Mouse (Mus musculus): Measurements from ENCODE around the gene Tbxas1. TPM values are rescaled to one million over a fixed set of nuclear protein-coding genes. Genes with fewer than 3 reads are reported as not detected.
A peak's percentile ranks its signal among the peaks of the same experiment; 100 is the strongest.

Gene Tbxas1
- polyA plus RNA-seq, 1 experiment from 2014 or later, result 5.5 TPM

GRCm38 (mm10) chr6:39058389-39058788, 183.2 kb downstream of the Tbxas1 start:
- ATAC-seq, result no peak
- Histone ChIP-seq H3K4me1 (ENCODE audit: insufficient read depth, low read depth, low read length) (peaks cover 15% of the 10 kb centered on the region; the same call in 1 of the 2 replicates), H3K4me2 (replicated peaks; ENCODE audit: low read depth, low read length) (no peak overlapping the region), H3K9ac (replicated peaks; ENCODE audit: low read depth) (no peak overlapping the region), H3K36me3 (ENCODE audit: insufficient read depth, low read length) (no peaks in the 10 kb centered on the region), H3K27ac (ENCODE audit: low read length) (no peak overlapping the region), H3K27me3 (replicated peaks; ENCODE audit: insufficient read depth, low read length) (no peaks in the 10 kb centered on the region), H3K9me3 (ENCODE audit: low read length) (no peaks in the 10 kb centered on the region), H3K4me3 (ENCODE audit: low read depth, low read length) (no peak overlapping the region)
- TF ChIP-seq EP300 (IDR thresholded peaks at IDR 0.05), result no peak
- peak; percentile 57 for TF ChIP-seq CTCF (IDR thresholded peaks at IDR 0.05)
- WGBS, result 48% methylated on average over 3 of the region's 3 CpGs
- no peak for DNase-seq (ENCODE audit: low spot score)

- Histone ChIP-seq H3K9me3 (ENCODE audit: low read length) (no peaks in the 10 kb centered on the region), H3K27ac (ENCODE audit: low read length) (0 out of 2 replicates have a peak overlapping the region, but pooled peaks have one; percentile 43), H3K4me1 (ENCODE audit: insufficient read depth, low read depth, low read length) (peaks cover 15% of the 10 kb centered on the region; the same call in 1 of the 2 replicates), H3K4me3 (ENCODE audit: low read depth, low read length) (no peak overlapping the region), H3K27me3 (replicated peaks; ENCODE audit: insufficient read depth, low read length) (no peaks in the 10 kb centered on the region), H3K36me3 (ENCODE audit: insufficient read depth, low read length) (no peaks in the 10 kb centered on the region), H3K4me2 (replicated peaks; ENCODE audit: low read depth, low read length) (no peak overlapping the region), H3K9ac (replicated peaks; ENCODE audit: low read depth) (no peak overlapping the region)
- peak; percentile 29 for DNase-seq (ENCODE audit: low spot score)
- ATAC-seq, result peak; percentile 35; the same call in 1 of the 2 replicates
- 12% methylated on average over 3 of the region's 3 CpGs for WGBS
- TF ChIP-seq EP300 (IDR thresholded peaks at IDR 0.05) (no peak), CTCF (IDR thresholded peaks at IDR 0.05) (no peak)
These were observed 183.7 kb downstream of the Tbxas1 start for GRCm38 (mm10) chr6:39058936-39059335.

GRCm38 (mm10) chr6:39059547-39060497, 184.6 kb downstream of the Tbxas1 start:
- Histone ChIP-seq H3K9ac (replicated peaks; ENCODE audit: low read depth) (no peak overlapping the region), H3K27ac (ENCODE audit: low read length) (peak overlapping the region; percentile 74), H3K4me3 (ENCODE audit: low read depth, low read length) (no peak overlapping the region), H3K4me2 (replicated peaks; ENCODE audit: low read depth, low read length) (no peak overlapping the region), H3K4me1 (ENCODE audit: insufficient read depth, low read depth, low read length) (peaks cover 15% of the 10 kb centered on the region; the same call in 1 of the 2 replicates), H3K27me3 (replicated peaks; ENCODE audit: insufficient read depth, low read length) (no peaks in the 10 kb centered on the region), H3K9me3 (ENCODE audit: low read length) (no peaks in the 10 kb centered on the region), H3K36me3 (ENCODE audit: insufficient read depth, low read length) (no peaks in the 10 kb centered on the region)
- TF ChIP-seq EP300 (IDR thresholded peaks at IDR 0.05) (peak; percentile 94), CTCF (IDR thresholded peaks at IDR 0.05) (peak; percentile 28; the same call in 1 of the 2 replicates)
- ATAC-seq (peak; percentile 89), DNase-seq (ENCODE audit: low spot score) (peak; percentile 76)
- WGBS, result 14% methylated on average over 12 of the region's 12 CpGs

GRCm38 (mm10) chr6:39061180-39061579, 186.0 kb downstream of the Tbxas1 start:
- no peak overlapping the region for H3K4me3 ChIP-seq (ENCODE audit: low read depth, low read length)
- no peak for ATAC-seq
- no peak overlapping the region for H3K4me2 ChIP-seq (replicated peaks; ENCODE audit: low read depth, low read length)
- no peaks in the 10 kb centered on the region for H3K36me3 ChIP-seq (ENCODE audit: insufficient read depth, low read length)
- H3K4me1 ChIP-seq (ENCODE audit: insufficient read depth, low read depth, low read length), result peaks cover 15% of the 10 kb centered on the region; the same call in 1 of the 2 replicates
- H3K9me3 ChIP-seq (ENCODE audit: low read length), result no peaks in the 10 kb centered on the region
- 53% methylated on average over 4 of the region's 4 CpGs for WGBS
- no peak for TF ChIP-seq EP300 (IDR thresholded peaks at IDR 0.05)
- TF ChIP-seq CTCF (IDR thresholded peaks at IDR 0.05), result no peak
- DNase-seq (ENCODE audit: low spot score), result no peak
- H3K9ac ChIP-seq (replicated peaks; ENCODE audit: low read depth), result no peak overlapping the region
- H3K27me3 ChIP-seq (replicated peaks; ENCODE audit: insufficient read depth, low read length), result no peaks in the 10 kb centered on the region
- 0 out of 2 replicates have a peak overlapping the region, but pooled peaks have one; percentile 74 for H3K27ac ChIP-seq (ENCODE audit: low read length)

- Histone ChIP-seq H3K4me1 (ENCODE audit: insufficient read depth, low read depth, low read length) (peaks cover 15% of the 10 kb centered on the region; the same call in 1 of the 2 replicates), H3K4me2 (replicated peaks; ENCODE audit: low read depth, low read length) (no peak overlapping the region), H3K9ac (replicated peaks; ENCODE audit: low read depth) (no peak overlapping the region), H3K27me3 (replicated peaks; ENCODE audit: insufficient read depth, low read length) (no peaks in the 10 kb centered on the region), H3K27ac (ENCODE audit: low read length) (no peak overlapping the region), H3K4me3 (ENCODE audit: low read depth, low read length) (no peak overlapping the region), H3K9me3 (ENCODE audit: low read length) (no peaks in the 10 kb centered on the region), H3K36me3 (ENCODE audit: insufficient read depth, low read length) (no peaks in the 10 kb centered on the region)
- DNase-seq (ENCODE audit: low spot score) (no peak), ATAC-seq (no peak)
- WGBS, result 40% methylated on average over 2 of the region's 2 CpGs
- no peak for TF ChIP-seq EP300 (IDR thresholded peaks at IDR 0.05)
These were observed 188.3 kb downstream of the Tbxas1 start for GRCm38 (mm10) chr6:39063541-39063940.

- Histone ChIP-seq H3K36me3 (ENCODE audit: insufficient read depth, low read length) (no peaks in the 10 kb centered on the region), H3K4me1 (ENCODE audit: insufficient read depth, low read depth, low read length) (no peaks in the 10 kb centered on the region), H3K9ac (replicated peaks; ENCODE audit: low read depth) (no peak overlapping the region), H3K4me2 (replicated peaks; ENCODE audit: low read depth, low read length) (no peak overlapping the region), H3K4me3 (ENCODE audit: low read depth, low read length) (no peak overlapping the region), H3K9me3 (ENCODE audit: low read length) (no peaks in the 10 kb centered on the region), H3K27ac (ENCODE audit: low read length) (no peak overlapping the region), H3K27me3 (replicated peaks; ENCODE audit: insufficient read depth, low read length) (no peaks in the 10 kb centered on the region)
- TF ChIP-seq EP300 (IDR thresholded peaks at IDR 0.05) (no peak), CTCF (IDR thresholded peaks at IDR 0.05) (peak; percentile 91)
- 35% methylated on average over 12 of the region's 12 CpGs for WGBS
- peak; percentile 75 for ATAC-seq
- DNase-seq (ENCODE audit: low spot score), result peak; percentile 87
These were observed 191.9 kb downstream of the Tbxas1 start for GRCm38 (mm10) chr6:39066935-39067578.

Data from lung, postnatal 0 days (tissue).